Mouse (Mus musculus): ENCODE measurements around the gene Cmc1. TPM values are rescaled to one million over a fixed set of nuclear protein-coding genes. Genes with fewer than 3 reads are reported as not detected.
"Not testable (repeated sequence)": the region's sequence is repeated elsewhere in the genome, so short reads cannot be mapped to it uniquely, and the experiment has no call there.

Cmc1 gene
- polyA plus RNA-seq (2017; shearing (Covaris generic)): 100 to 1,000 TPM; 100 to 116 TPM

GRCm38 (mm10) chr9:118149407-118150402 is at the start of gene Cmc1:
TSS of gene Cmc1 (minus strand) at chr9:118150177.
- peak; percentile 93 for ATAC-seq

- no peak for ATAC-seq
These were observed 48.6 kb upstream of the Cmc1 start for GRCm38 (mm10) chr9:118198557-118198956.

DNA sequence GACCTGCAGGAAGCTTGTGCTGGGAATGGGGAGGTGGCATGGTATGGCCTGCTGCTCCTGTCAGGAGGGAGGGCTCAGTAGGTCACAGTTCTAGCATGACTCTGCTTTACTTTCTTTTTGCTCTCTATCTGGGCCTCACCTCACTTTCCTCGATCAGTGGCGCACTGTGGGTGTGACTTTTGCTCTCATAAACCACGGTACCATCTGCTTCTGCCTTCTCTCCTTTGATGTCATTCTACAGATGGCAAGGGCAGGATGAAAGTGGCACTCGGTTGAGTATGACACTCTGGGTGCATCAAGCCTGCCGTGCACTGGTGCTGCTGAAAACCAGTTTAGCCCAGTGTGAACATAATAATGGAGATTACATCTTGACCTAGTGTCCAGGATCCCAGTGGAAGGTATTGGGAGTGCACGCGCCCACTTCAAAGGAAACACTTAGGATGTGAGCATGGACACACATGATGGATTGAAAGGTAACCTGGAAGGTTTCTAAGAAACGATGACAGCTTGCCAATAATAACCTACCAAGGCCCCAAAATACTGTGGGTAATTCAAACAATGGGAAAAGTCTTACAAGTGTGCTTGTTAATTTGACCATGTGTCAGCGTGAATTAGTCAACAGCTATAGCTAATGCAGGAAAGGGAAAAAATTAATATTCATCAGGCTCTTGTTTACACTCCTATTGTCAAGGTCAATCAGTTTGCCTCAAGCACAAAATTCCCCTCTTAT is 46.8 kb upstream of the Cmc1 start:
- no peak for ATAC-seq

DNA sequence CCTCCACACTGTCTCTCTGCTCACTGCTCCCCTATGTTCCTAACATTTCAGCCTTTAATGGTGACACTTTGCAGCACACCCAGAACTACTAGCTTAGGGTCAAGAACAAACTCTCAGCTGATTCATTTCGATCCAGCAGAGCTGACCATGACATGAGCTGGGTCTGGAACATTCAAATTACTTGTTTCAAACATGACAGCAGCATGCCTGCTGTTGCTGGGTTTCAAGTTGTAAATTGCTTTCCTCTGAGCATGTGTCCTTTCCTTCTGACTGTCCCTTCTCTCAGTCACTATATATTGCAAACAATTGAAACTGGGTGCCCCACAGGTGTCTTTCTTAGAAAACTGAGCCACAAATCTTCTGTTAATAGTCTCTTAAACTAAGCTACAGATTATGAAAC is 43.3 kb upstream of the Cmc1 start:
- no peak for ATAC-seq

DNA sequence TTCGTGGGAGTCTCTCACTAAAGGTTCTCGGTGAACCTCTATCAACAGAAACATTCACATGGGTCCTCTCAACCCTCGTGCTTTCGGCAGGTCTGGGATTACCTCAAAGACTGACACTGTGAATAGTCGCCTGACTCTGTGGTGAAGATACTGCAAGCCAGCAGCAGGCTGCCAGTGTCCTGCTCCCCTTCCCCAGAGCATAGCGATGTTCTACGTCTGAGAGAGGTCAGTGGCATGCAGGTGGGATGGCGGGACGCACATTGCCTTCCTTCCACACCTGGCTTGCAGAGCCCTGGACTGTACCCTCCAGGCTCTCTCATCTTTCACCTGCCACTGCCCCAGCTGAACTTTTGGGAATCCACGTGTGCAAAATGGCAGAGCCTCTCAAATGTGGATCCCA is 41.3 kb upstream of the Cmc1 start:
- no peak for ATAC-seq

GRCm38 (mm10) chr9:118188374-118188773 is 38.4 kb upstream of the Cmc1 start:
- ATAC-seq: no peak

- no peak for ATAC-seq
These were observed 37.4 kb upstream of the Cmc1 start for GRCm38 (mm10) chr9:118187420-118187819.

DNA sequence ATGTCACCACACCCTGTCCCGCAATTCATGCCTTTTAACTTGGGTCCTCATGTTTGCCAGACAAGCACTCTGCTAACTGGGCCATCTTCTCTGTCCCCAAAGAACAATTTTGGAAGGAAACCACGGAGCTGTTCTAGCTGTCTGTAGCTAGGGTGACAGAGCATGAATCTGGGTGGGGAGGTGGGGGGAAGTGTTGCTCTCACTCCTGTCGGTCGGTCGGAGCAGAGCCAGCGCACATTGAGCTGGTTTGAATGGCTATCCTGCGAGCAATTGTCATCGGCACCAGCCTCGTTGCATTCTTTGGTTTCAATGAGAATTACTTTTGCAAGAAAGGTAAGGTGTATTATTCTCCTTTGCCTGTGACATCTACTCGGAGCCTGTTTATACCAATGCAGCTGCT is 36.8 kb upstream of the Cmc1 start:
- no peak for ATAC-seq

GRCm38 (mm10) chr9:118179136-118180025 is 29.4 kb upstream of the Cmc1 start:
- ATAC-seq: no peak

DNA sequence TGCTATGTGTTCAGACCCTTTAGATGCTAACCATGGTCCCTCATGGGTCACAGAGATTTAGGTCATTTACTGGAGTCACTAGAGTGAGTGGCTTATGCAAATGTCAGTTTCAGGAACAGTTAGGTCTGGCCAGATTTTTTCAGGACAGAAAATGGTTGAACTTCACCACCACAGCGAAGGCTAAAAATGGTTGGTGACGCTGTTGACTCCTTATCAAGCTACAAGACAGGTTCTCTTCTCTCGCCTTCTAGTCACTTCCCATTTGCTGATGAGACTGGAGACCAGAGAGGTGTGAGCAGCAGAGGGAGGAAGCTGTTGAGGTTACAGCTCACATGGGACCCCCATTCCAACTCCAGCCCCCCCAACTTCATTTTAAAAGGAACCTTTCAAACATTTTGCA is 26.7 kb upstream of the Cmc1 start:
- ATAC-seq: no peak

GRCm38 (mm10) chr9:118175411-118175810 is 25.4 kb upstream of the Cmc1 start:
- no peak for ATAC-seq

DNA sequence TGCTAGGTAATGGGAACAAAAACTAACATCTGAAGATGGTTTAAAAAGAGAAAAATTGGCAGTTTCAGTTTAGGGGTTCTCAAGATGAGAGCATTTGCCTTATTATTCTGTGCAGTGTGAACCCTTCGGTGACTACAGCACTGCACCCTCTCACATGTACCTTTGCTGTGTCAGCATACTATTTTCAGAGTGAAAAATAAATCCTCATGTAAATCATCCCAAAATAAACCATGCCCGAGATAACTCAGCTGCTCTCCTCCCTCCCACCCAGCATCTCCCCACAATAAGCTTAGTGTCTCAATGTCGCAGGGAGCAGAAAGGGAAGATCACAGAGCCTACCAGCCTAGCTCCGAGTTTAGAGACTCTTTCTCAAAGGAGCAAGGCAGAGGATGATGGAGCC is 23.1 kb upstream of the Cmc1 start:
- ATAC-seq: no peak

DNA sequence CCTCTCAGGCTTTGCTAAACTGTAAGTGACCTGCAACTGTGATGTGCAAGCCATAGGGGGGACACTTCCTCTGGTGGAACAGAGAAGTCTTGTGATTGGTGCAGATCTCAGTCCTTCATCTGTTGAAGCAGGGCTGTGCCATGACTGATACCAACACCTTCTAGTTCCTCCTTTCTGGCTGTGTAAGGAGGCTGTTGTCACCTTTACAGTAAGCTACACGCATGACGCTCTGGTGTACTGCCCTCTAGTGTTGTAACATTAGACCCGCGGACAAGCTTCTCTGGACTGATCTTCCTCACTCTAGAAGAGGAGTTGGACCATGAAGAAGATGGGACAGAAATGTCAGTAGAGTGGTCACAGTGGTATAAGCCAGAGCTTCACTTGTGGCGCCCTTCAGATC is 18.6 kb upstream of the Cmc1 start:
- ATAC-seq: peak; percentile 51

DNA sequence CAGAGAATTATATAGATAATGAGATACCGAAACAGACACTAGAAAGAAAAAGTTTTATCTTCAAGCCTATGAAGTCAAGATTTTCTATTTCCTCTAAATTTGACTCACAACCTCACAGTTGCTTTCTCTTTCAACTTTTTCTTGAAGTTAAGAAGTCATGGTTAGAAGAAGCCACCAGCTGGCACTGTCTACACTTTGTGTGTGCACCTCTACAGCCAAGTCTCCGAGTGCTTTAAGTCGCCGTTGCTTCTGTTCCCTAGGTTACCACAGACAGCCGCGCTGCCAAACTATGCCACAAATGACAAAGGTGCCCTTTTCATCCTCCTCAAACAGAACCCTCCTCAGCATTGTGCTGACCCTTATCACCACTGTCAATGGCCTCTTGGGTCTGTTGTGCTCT is 17.6 kb upstream of the Cmc1 start:
- peak; percentile 78 for ATAC-seq

DNA sequence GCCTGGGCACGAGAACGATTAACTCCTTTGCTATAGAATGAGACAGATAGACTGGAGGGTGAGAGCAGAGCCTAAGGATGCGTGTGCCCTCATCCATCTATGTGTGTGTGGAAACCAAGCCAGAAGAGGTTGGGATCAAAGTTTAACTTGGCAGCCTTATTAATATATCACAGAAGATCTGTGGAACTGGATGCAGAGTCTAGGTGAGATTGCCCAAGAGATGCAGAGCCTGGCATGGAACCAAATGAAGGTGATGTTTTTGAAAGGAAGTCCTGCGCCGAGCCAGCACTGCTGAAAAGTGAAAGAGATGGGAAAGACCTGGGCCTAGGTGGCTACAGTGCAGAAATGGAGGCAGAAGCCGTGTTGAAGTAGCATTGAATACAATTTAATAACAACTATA is 11.6 kb upstream of the Cmc1 start:
- ATAC-seq: no peak

- no peak for ATAC-seq
These were observed 10.0 kb upstream of the Cmc1 start for GRCm38 (mm10) chr9:118159936-118160335.

GRCm38 (mm10) chr9:118158201-118158600 is 8.2 kb upstream of the Cmc1 start:
- no peak for ATAC-seq

DNA sequence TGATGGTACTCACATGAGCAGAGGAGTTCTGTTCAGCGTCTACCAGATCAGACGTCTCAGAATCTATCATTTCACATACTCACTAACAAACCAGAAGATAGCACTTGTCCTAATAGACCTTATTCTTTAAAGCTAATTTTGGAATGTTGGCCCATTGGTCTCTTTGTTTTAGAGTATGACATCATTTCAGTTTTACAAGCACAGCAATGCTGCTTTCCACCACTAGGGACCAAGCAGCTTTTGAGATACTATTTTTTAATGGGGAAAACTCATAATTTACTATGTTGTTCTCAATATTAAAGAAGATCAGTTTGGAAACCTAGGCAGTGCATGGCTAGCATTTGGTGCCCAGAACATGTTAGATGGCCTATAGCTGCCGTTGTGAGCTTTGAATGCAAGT is 7.3 kb upstream of the Cmc1 start:
- peak; percentile 59 for ATAC-seq

- ATAC-seq: no peak
These were observed 4.7 kb upstream of the Cmc1 start for GRCm38 (mm10) chr9:118154666-118155065.

GRCm38 (mm10) chr9:118151221-118151507 is 1.2 kb upstream of the Cmc1 start:
- no peak for ATAC-seq

- no peak for ATAC-seq
These were observed 648 bp upstream of the Cmc1 start for GRCm38 (mm10) chr9:118150429-118151220.

- not testable (repeated sequence) for ATAC-seq
These were observed 9.6 kb downstream of the Cmc1 start for GRCm38 (mm10) chr9:118140356-118140755.
